Mouse (Mus musculus): ENCODE data around the gene Pitpnc1.
"Not testable (repeated sequence)": the region's sequence is repeated elsewhere in the genome, so short reads cannot be mapped to it uniquely, and the experiment has no call there.

The Pitpnc1 gene

DNA sequence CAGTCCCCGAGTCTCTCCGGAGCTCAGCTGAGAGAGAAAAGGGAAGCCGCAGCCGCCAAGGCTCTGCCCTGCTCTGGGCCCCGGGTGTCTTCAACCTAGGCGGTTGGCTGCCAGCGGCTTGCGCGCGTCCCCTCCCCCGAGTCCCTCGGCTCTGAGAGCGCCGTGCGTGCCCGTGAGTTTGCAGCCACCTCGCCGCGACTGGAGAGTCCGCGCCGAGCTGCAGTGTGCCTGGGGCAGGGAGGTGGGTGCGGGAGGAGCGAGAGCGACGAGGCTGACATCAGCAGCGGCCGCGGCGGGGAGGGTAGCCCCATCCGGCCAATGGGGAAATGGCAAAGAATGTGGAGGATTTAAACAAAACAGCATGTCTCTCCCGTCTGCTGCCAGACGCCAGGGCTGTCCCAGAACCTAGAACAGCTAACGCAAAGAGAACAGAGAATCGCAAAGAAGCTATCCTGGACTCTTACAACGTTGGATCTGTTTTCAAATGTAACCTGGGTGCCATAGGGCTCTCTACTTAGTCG is at the start of gene Pitpnc1:
Gene Pitpnc1, minus strand, starts transcription at position 179 of the 521 bp plus-strand sequence.
- DNase-seq = peak; percentile 85

DNA sequence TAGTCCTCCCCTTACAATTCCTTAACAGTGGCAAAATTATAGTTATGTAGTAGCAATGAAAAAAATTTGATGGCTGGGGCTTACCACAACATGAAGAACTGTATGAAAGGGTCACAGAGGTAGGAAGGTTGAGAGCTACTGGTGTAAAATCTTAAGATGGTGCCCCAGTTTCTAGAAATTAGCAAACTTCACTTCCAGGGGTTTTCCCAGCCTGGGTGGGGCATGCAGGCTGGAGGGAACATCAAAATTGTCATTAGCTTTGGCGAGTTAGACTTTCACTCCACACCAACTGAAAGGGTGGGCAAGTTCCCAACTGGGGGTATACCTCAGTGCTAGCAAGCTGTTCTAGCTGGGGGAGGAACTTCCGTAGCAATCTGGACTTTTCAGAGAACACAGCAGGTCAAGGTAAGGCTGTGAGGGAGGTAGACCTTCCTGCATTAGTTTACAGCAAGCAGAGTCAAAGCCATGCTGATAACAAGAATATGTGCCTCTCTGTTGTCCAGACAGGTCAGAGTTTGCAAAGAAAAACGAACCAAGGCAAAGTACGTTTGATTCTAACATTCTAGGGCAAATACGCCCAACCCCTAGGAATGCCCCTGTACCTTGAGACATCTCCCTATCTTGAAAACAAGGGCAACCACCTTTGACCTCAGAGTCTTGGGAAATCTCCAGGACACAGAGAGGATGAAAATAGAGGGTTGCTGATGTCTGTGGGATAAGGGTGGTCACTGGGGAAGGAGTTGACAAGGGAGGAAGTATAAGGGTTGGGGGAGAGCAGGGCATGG is 48.3 kb upstream of the Pitpnc1 start:
- no peak for DNase-seq

DNA sequence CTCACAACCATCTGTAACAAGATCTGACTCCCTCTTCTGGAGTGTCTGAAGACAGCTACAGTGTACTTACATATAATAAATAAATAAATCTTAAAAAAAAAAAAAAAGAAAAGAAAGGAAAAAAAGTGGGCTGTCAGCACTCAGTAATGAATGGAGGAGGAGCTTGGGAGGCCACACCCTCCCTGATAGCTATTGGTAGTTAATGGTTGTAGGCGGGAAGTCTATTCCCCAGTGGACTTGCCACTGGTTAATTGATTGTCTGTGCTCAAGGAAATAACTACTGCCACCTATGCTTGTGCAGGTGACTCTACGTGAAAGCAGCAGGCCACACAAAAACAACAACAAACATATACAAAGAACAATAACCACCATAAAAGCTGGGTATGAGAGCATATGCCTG is 45.9 kb upstream of the Pitpnc1 start:
- no peak for DNase-seq

DNA sequence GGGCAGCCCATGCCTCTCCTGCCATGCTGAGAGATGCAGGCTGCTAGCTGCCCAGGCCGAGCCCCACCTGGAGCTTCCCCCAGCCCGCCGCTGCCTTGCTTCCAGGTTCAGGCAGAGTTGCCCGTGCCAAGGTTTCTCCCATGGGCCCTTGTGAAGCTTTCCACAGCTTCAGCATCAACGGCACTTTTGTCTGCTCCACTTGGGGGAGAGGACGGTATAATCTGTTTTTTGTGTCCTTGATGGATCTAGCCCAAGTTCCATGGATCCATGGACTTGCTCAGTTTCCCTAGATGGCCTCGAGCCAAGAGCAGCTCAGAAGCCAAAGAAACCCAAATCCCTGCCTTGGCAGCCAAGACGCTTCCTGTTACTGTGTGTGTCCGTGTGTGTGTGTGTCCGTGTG is 42.5 kb upstream of the Pitpnc1 start:
- no peak for DNase-seq

DNA sequence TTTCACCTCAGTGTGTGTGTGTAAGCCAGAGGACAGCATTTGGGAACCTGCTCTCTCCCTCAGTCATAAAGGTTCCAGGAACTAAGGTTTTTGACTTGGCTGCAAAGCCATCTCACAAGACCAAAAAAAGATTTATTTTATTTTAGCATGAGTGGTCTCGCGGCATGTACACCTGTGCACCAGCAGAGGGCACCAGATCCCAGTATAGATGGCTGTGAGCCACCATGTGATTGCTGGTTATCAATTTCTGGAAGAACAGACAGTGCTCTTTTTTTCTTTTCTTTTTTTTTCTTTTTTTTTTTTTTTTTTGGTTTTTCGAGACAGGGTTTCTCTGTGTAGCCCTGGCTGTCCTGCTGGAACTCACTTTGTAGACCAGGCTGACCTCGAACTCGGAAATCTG is 41.5 kb upstream of the Pitpnc1 start:
- DNase-seq = peak; percentile 20

DNA sequence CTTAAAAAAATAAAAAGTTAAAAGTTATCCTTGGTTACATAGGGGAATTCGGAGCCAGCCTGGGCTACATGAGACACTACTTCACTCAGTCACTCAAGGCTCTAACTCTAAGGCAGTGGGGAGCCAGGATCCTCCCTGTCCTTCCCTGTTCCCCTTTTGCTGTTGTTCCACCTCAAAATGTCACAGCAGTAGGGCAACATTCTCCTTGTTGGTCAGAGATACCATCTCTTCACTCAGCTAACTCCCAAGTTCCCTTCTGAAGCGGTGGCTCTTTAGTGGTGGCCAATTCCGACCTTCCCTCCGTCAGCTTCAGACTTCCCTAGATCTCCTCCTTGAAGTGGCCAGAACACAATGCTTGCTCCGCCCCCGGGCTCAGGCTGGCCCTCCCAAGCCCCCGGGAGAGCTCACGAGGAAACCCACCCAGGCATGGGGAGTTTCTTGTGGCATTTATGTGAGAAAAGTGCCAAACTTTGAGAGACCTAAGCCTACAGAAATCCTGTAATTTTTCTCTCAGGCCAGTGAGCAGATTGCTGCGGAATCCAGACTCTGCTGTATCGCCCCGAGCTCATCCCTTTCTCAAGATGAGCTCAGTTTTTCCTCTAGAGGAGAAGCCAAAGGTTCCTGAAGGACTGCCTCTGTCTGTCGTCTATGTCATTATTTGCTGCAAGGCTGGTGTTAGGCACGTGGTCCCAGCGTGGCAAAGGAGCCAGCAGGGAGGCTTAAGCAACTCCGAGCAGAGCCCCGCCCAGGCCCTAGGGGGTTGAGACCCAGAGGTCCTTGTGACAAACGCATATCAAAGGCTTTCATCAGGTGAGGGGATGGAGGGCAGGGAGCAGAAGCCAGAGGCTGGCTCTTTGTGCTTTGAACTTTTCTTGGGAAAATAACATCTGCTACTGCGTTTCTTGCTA is 40.1 kb upstream of the Pitpnc1 start:
- DNase-seq = no peak

DNA sequence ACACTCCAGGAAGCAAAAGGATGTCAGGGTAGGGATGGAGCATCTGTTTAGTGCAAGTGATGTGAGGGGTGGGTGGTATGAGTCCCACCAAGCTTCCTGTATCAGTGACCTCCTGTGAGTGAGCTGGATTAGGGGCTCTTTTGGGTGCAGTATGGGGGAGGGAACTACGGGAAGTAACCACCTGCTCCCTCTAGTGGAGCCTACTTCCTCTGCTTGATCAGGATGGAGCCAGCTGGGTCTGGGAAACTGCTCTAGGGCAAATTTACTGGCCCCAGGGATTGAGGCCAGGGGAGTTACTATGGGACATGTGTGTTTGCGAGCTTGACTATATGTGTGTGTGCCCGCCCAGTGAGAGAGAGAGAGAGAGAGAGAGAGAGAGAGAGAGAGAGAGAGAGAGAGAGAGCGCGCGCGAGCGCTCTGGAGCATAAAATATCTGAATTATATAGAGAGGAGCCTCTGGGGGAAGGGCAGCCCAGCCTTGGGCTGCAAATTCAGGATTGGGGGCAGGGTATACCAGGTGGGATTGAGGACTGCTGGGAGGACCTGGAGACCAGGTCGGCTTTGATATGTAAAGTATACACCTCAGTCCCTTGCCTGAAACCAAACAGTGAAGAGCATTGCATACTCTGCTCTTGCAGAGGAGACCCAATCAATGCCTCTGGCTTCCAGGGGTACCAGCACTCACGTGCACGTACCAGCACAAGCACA is 39.3 kb upstream of the Pitpnc1 start:
- no peak for DNase-seq

DNA sequence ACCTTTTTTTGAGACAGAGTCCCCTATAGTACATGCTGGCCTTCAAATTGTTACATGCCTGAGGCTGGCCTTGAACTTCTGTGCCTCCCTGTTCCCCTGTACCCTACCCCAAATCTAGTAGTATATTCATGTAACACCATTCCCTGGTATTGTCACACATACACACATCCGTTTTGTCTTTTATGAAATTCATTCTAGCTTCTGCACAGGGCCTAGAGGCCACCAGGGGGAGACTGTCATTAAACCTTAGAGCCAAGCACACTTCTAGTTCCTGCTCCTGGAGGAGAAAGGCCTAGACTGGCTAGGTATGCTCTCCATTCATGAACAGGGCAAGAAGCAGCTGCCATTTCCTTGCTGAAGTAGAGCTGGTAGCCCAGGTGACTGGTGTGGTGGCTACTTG is 35.8 kb upstream of the Pitpnc1 start:
- DNase-seq = no peak

DNA sequence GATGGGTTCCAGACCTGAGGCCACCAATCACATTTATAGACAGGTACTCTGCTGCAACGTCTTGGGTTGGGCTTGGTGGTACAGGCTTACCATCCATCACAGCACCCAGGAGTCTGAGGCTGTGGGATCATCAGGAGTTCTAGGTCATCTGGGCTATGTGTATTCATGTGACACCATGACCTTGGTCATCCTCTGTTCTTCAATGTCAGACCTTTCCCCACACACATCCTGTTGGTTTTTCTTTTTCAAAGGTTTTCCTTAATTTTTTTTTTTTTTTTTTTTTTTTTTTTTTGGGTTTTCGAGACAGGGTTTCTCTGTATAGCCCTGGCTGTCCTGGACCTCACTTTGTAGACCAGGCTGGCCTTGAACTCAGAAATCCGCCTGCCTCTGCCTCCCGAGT is 33.9 kb upstream of the Pitpnc1 start:
- not testable (repeated sequence) for DNase-seq

DNA sequence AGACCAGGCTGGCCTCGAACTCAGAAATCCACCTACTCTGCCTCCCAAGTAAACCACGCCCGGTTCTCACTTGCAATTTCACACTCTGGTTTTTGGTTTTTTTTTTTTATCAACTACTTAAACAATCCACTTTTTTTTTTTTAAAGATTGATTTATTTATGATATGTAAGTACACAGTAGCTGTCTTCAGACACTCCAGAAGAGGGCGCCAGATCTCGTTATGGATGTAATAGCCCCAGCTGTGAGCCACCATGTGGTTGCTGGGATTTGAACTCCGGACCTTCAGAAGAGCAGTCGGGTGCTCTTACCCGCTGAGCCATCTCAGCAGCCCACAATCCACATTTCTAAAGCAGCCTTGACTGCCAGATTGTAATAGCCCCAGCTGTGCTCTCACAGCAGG is 32.3 kb upstream of the Pitpnc1 start:
- no peak for DNase-seq

DNA sequence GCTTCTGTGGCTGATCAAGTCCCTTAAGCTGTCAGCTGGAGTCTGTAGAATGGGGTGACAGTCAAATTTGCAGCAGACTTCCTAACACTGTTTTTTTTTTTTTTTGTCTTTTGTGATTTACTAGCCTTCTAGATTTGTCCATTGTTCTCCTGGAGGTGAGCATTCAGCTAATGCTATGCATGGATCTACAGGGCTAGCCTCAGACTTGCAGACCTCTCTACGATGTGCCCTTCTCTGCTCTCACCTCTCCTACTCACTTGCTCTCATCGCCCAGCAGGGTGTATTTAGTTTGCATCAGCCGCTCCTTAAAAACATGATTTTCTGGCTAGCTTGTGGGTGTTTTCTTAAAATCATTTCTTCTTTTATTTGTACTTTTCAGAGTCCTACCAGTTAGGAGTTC is 13.8 kb upstream of the Pitpnc1 start:
- no peak for DNase-seq

DNA sequence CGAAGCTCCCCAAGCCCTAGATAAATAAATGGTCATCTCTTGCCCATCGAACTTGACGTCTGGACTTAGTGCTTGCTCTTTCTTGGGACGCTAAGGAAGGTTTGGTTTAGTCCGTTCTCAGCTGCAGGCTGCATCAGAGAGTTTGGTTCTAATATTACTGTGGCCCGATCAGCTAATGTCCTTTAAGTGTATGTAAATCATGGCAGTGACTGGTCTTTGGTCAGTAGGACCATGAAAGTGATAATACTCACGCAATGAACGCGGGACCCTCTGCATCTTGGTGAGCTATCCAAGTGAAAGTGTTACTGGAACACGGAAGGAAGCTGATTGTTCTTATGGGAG is 9.3 kb upstream of the Pitpnc1 start:
- DNase-seq = no peak

DNA sequence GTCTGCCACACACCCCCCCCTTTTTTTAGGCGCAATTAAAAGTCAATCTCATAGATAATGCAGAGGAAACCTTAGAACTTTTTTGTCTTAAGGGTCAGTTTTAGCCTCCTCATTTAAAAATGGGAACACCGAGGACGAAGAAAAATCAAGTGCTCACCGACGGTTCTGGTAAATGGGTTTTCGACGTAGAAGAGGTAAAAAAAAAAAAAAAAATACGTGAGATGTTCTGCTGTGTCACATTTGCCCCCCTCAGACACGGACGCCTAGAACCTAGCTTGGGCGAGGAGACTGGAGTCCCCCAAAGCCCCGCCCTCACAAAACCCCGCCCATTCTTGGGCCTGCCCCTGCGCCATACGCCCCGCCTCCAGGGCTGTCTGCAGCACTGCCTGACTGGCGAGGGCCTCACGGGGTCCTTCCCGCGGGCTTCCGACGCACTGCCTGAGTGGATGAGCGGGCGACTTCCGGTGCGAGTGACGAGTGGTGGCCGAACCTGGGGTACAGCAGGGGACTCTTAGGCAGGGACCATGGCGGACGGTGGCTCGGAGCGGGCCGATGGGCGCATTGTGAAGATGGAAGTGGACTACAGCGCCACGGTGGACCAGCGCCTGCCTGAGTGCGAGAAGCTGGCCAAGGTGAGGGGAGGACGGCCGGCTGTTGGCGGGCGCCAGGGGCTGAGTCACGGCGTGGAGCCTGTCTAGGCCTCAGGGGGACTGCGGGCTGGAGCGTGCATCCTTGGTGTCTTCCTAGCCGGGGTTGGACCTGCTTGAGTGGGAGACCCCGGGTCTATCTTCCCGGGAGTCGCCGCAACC is 8.8 kb upstream of the Pitpnc1 start, which contains the start of gene Psmd12:
Gene Psmd12, plus strand, starts transcription at position 432 of the 809 bp plus-strand sequence.
- peak; percentile 90 for DNase-seq

DNA sequence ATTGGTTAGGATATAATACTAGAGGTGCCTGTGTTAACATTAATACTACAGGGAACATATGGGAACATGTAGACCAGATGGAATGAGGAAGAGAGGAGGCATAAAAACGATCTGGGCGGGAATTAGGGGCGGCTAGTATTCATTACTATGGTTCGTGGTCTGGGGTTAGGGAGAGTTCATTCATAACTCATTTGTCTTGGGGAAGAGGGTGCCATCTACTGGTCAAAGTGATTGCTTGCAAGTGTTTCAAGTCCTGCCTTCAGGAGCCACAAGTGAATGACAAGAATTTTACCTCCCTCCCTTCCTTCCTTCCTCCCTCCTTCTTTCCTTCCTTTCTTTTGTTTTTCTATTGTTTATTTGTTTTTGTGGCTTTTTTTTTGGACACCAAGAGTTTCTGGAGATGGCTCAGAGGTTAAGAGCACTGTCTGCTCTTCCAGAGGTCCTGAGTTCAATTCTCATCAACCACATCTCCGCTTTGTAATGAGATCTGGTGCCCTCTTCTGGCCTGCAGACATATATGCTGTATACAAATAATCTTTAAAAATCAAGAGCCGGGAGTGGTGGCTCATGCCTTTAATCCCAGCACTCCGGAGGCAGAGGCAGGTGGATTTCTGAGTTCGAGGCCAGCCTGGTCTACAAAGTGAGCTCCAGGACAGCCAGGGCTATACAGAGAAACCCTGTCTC is 2.8 kb upstream of the Pitpnc1 start:
- DNase-seq = peak; percentile 61

DNA sequence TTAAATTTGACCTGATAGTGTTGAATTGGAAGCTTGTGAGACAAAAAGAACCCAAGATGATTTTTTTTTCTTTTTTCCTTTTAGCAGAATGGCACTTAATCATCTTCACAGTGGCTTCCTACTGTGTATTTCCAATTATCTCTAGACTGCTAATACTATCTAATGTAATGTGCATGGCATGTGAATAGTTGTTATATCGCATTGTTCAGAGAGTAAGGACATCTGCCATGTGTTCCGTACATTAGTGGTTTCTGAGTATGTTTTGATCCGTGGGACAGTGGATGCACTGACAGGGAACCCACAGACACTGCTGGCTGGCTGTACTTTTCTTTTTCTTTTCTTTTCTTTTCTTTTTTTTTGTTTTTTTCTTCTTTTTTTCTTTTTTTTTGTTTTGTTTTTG is 1.8 kb upstream of the Pitpnc1 start:
- DNase-seq = no peak

DNA sequence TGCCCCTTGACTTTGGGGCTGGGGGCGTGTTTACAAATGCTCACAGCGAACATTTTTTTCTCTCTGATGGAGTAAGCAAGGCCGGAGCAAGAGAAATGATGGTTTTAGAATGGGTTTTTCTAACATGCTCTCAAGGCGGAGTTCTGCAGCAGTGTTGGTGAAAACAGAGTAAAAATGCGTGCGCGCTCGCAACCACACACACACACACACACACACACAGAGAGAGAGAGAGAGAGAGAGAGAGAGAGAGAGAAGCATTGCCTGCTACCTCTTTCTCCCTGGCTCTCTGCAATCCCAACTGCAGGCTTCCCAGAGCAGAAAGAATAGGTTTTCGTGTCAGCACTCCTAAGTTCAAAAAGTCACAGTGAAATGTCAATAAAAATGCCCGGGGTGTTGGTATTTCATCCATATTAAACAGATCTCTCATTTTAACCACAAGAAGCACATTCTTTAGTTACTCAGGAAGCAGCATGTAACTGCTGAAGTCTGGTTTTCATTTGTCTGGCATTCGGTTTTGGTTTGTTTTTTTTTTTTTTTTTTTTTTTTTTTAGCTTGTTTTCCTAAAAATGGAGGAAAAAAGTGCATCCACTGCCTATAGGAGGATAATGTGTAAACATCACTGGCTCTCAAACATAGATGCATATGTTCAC is 697 bp upstream of the Pitpnc1 start:
- DNase-seq = no peak

DNA sequence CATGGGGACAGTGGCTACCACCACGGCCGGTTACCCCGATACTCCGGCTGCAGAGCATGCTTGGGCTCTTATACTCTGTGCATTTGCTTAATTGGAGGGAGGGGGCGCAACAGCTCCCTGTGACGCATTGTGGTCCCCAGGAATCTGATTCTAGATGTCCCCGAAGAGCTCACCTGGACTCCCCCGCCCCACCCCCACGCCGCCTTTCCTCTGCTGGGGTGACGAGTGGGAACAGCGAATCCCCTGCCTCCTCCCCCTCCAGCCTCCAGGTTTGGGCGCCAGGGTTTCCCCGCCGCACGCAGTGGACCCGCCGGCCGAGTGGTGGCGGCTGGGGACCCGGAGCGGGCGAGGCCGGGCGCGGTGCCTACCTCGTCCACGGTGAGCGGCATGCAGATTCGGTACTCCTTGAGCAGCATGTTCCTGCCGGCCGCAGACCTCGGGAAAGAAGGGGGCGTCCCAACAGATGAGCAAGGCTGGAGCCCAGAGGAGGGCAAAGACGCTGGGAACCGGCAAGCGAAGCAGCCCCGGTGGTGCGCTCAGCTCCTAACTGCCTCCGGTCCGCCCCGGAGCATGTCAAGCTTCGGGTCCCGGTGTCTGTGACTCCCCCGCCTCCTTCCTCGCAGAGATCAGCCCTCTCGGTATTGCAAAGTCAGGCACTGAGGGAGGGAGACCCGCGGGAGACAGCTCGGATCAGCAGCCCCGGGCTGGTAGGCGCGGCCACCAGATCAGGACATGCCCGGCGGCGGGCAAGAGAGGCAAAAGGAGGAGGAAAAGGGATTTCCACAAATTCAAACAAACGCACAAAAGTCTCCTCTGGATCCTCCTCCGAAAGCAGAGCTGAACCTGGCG is 752 bp downstream of the Pitpnc1 start:
- DNase-seq = peak; percentile 65

DNA sequence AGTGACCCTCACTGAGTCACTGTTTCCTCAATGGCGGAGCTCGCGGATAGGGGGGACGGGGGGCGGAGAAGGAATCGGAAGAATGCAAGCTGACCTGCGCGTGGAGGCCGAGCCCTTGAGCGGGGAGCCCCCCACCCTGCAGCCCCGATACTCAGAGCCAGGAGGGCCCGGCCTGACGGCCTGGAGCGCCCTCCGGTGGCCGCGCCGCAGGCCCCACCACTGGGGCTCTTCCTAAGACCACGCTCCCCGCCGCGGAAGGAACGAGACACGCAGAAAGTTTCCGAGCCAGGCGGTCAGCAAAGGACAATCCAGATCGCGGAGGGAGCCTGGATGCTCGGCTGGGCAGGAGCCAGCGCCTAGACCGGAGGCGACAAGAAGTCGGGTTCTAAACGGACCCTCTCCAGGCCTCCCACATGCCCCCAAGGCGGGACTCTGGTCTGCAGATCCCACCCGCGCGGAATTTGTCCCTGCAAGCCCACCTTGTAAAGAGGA is 1.4 kb downstream of the Pitpnc1 start:
- peak; percentile 74 for DNase-seq

DNA sequence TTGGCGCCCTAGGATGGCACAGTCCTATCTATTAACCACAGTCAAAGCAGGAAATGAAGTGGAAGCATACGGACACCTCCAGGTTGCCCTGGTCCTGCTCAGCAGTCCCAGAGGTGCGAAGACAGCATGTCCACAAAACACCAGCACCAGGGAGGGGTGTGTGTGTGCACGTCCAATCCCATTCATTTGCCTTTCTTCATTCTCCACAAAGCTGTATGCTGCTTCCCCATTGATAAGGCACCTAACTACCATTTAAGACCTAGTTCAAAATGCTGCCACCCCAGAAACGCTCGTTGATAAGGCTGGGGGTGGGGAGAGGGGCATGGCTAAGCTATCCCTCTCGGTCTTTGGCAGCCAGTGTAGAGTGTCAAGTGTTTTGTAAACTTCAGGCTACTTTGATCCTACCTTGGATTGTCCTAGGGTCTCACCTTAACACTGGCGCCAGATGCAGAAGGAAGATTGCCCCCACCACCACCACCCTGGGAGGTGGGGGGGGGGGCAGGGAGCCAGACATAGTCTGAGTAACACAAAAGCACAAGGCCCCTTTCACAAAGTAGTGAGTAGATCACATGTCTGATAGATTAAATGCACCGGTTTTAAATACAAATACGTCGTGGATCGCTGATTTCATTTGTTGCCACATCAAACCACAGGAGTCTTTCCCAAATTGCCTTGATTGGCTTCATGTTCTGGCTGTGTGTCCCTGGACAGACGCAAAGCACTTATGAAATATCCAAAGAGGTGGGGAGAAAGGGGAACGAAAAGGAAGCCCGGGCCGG is 2.1 kb downstream of the Pitpnc1 start:
- DNase-seq = no peak
